Mouse (Mus musculus) liver, embryonic 12.5 days (tissue): ENCODE results near the gene Cfap74. TPM values are rescaled to one million over a fixed set of nuclear protein-coding genes. Genes with fewer than 3 reads are reported as not detected.
A peak's percentile ranks its signal among the peaks of the same experiment; 100 is the strongest.

Source experiments
- ATAC-seq: fragments of 200-750 bp; cut with Nextera tagmentation; 2 replicates; pipeline ENCODE4 v1.8.0; 2017; ENCODE audit warnings: moderate number of reproducible peaks, mild to moderate bottlenecking, moderate library complexity
- H3K27ac ChIP-seq: fragments of 300-500 bp; sonication (generic); 2 replicates; pipeline ENCODE4 v1.5.1; 2016; ENCODE audit warnings: mild to moderate bottlenecking
- H3K27me3 ChIP-seq: fragments of 300-500 bp; sonication (generic); replicated peaks from 2 replicates; pipeline ENCODE4 v1.6.1; 2016; ENCODE audit warnings: mild to moderate bottlenecking, moderate library complexity
- H3K36me3 ChIP-seq: fragments of 300-500 bp; sonication (generic); 2 replicates; pipeline ENCODE4 v1.6.1; 2016; ENCODE audit warnings: mild to moderate bottlenecking, moderate library complexity
- H3K4me1 ChIP-seq: fragments of 300-500 bp; sonication (generic); 2 replicates; pipeline ENCODE4 v1.6.1; 2016
- H3K4me2 ChIP-seq: fragments of 300-500 bp; sonication (generic); 2 replicates; pipeline ENCODE4 v1.6.1; 2016; ENCODE audit warnings: mild to moderate bottlenecking, moderate library complexity
- H3K4me3 ChIP-seq: fragments of 300-500 bp; sonication (generic); 2 replicates; pipeline ENCODE4 v1.5.1; 2016; ENCODE audit warnings: mild to moderate bottlenecking, moderate library complexity
- H3K9ac ChIP-seq: fragments of 300-500 bp; sonication (generic); 2 replicates; pipeline ENCODE4 v1.6.1; 2016; ENCODE audit warnings: mild to moderate bottlenecking, moderate library complexity
- H3K9me3 ChIP-seq: fragments of 300-500 bp; sonication (generic); replicated peaks from 2 replicates; pipeline ENCODE4 v1.6.1; 2016; ENCODE audit warnings: mild to moderate bottlenecking, moderate library complexity
- WGBS: fragments of 180-500 bp; shearing (Covaris S2); methylation state at CpG from one replicate; pipeline ENCODE4 v1.1.7; 2016; ENCODE audit not compliant: insufficient replicate concordance; 5-methylcytosine and 5-hydroxymethylcytosine counted together
- polyA plus RNA-seq: library from polyadenylated mRNA; unstranded; fragments of >200 nt; fragmentation: Nextera tagmentation; extraction: Ambion mirVana; gene quantifications from 2 replicates; pipeline ENCODE4 v1.2.1, GENCODE M21; 2016

The Cfap74 gene
- polyA plus RNA-seq, 1 experiment from 2014 or later, result 0.39 TPM

DNA sequence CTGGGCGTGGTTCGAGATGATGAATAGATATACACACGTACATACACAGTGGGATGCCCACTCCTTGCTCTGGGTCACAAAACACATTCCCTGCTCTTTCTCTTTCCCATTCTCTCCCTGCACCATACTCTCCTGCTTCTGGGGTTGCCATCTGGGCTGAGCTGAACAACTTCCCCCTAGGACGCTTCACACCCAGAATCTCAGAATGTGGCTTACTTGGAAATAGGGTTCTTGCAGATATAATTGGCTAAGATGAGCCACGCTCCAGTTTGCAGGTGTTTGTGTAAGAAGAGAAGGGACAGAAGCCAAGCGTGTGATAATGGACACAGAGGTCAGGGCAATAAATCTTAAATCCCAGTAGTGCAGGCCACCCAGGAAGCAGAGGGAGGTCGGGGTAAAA lies 27.0 kb upstream of the Cfap74 start:
- no peaks in the 10 kb centered on the region for H3K9me3 ChIP-seq
- no peaks in the 10 kb centered on the region for H3K36me3 ChIP-seq
- H3K4me2 ChIP-seq, result no peak overlapping the region
- H3K4me1 ChIP-seq, result no peaks in the 10 kb centered on the region
- no peak overlapping the region for H3K9ac ChIP-seq
- no peak overlapping the region for H3K4me3 ChIP-seq
- no peak overlapping the region for H3K27ac ChIP-seq
- ATAC-seq, result no peak
- peaks cover 31% of the 10 kb centered on the region; the same call in 1 of the 2 replicates for H3K27me3 ChIP-seq
- WGBS, result 48% methylated on average over 7 of the region's 7 CpGs

DNA sequence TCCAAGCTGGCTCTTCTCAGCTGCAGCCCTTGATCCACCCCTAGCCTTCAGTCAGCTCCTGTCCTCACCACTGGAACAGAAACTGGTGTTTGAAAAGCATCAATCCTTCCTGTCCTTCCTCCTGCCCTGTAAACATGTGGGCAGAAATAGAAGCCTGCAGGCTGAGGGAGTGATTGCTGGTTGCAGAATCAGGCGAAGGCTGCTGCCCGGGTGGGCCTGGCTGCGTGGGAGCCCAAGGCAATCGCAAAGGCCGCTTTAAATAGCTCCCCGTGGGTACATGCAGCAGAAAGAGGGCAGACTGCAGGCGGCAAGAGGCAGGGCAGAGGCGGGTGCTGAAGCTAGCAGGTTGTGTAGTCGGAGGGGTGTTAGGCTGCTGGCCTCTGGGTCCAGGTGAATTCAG lies 26.2 kb upstream of the Cfap74 start:
- no peak overlapping the region for H3K4me2 ChIP-seq
- no peak overlapping the region for H3K4me3 ChIP-seq
- H3K27ac ChIP-seq, result no peak overlapping the region
- H3K27me3 ChIP-seq, result peaks cover 27% of the 10 kb centered on the region; the same call in 1 of the 2 replicates
- H3K9ac ChIP-seq, result no peak overlapping the region
- 39% methylated on average over 9 of the region's 9 CpGs for WGBS
- H3K4me1 ChIP-seq, result no peaks in the 10 kb centered on the region
- no peaks in the 10 kb centered on the region for H3K36me3 ChIP-seq
- no peaks in the 10 kb centered on the region for H3K9me3 ChIP-seq
- no peak for ATAC-seq

- 62% methylated on average over 4 of the region's 4 CpGs for WGBS
- no peaks in the 10 kb centered on the region for H3K4me1 ChIP-seq
Observed at GRCm38 (mm10) chr4:155383326-155383725, 25.7 kb upstream of the Cfap74 start.

GRCm38 (mm10) chr4:155387166-155387565 lies 21.8 kb upstream of the Cfap74 start:
- no peaks in the 10 kb centered on the region for H3K9me3 ChIP-seq
- no peaks in the 10 kb centered on the region for H3K4me1 ChIP-seq
- H3K9ac ChIP-seq, result no peak overlapping the region
- no peaks in the 10 kb centered on the region for H3K36me3 ChIP-seq
- H3K4me2 ChIP-seq, result no peak overlapping the region
- peaks cover 17% of the 10 kb centered on the region; the same call in 1 of the 2 replicates for H3K27me3 ChIP-seq
- 64% methylated on average over 8 of the region's 8 CpGs for WGBS
- H3K27ac ChIP-seq, result no peak overlapping the region
- no peak overlapping the region for H3K4me3 ChIP-seq
- no peak for ATAC-seq

More at GRCm38 (mm10) chr4:155383326-155383725, 25.7 kb upstream of the Cfap74 start:
- no peak for ATAC-seq
- Histone ChIP-seq H3K9me3 (no peaks in the 10 kb centered on the region), H3K9ac (no peak overlapping the region), H3K4me2 (no peak overlapping the region), H3K27ac (no peak overlapping the region), H3K4me3 (no peak overlapping the region), H3K36me3 (no peaks in the 10 kb centered on the region), H3K27me3 (peaks cover 21% of the 10 kb centered on the region; the same call in 1 of the 2 replicates)

GRCm38 (mm10) chr4:155395471-155395870 lies 13.5 kb upstream of the Cfap74 start:
- peaks cover 61% of the 10 kb centered on the region for H3K27me3 ChIP-seq
- H3K9ac ChIP-seq, result no peak overlapping the region
- WGBS, result 65% methylated on average over 5 of the region's 5 CpGs
- H3K36me3 ChIP-seq, result no peaks in the 10 kb centered on the region
- H3K9me3 ChIP-seq, result no peaks in the 10 kb centered on the region
- H3K4me2 ChIP-seq, result no peak overlapping the region
- no peak for ATAC-seq
- no peak overlapping the region for H3K27ac ChIP-seq
- peaks cover 7% of the 10 kb centered on the region for H3K4me1 ChIP-seq
- H3K4me3 ChIP-seq, result no peak overlapping the region

DNA sequence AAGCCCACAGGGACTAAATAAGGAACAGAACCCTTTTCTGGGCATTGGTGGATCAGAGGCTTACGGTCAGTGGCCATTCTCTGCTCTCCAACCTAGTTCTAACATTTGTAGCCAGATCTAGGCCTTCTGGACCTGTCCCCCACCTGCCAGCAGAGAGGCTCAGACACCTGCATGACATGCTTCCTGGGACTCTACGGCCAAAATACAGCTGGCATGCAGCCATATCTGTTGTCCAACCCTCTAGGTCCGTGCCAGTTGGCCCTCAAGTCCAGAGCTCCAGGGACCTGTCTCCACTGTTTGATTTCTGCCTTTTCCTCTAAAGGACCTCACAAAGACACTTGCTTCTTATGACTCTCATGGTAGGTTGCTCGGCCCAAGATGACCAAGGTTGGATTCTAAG lies 12.2 kb upstream of the Cfap74 start:
- H3K27me3 ChIP-seq, result peaks cover 68% of the 10 kb centered on the region

GRCm38 (mm10) chr4:155397511-155398221 lies 11.3 kb upstream of the Cfap74 start, which contains the start of gene Gabrd:
TSS of gene Gabrd (minus strand) at chr4:155398112.
- H3K4me2 ChIP-seq, result peak within 1 kb of the TSS; percentile 63
- H3K9me3 ChIP-seq, result no peaks in the 10 kb centered on the region
- peak; percentile 58 for ATAC-seq
- WGBS, result 3% methylated on average over 51 of the region's 57 CpGs
- H3K27me3 ChIP-seq, result peaks cover 66% of the 10 kb centered on the region
- no peak within 1 kb of the TSS for H3K27ac ChIP-seq
- H3K9ac ChIP-seq, result no peak within 1 kb of the TSS
- no peaks in the 10 kb centered on the region for H3K36me3 ChIP-seq
- peak within 1 kb of the TSS; percentile 33 for H3K4me3 ChIP-seq
- peaks cover 7% of the 10 kb centered on the region for H3K4me1 ChIP-seq

More for the DNA sequence above, 12.2 kb upstream of the Cfap74 start:
- Histone ChIP-seq H3K36me3 (no peaks in the 10 kb centered on the region), H3K9me3 (no peaks in the 10 kb centered on the region), H3K4me2 (no peak overlapping the region), H3K4me1 (peaks cover 7% of the 10 kb centered on the region), H3K9ac (no peak overlapping the region), H3K27ac (no peak overlapping the region), H3K4me3 (no peak overlapping the region)
- no peak for ATAC-seq
- WGBS, result 65% methylated on average over 4 of the region's 4 CpGs

- H3K27ac ChIP-seq, result no peak overlapping the region
- H3K9me3 ChIP-seq, result no peaks in the 10 kb centered on the region
- H3K4me2 ChIP-seq, result peak overlapping the region; percentile 63
- peaks cover 62% of the 10 kb centered on the region for H3K27me3 ChIP-seq
- H3K9ac ChIP-seq, result no peak overlapping the region
- H3K36me3 ChIP-seq, result no peaks in the 10 kb centered on the region
- H3K4me1 ChIP-seq, result peaks cover 7% of the 10 kb centered on the region
- peak overlapping the region; percentile 33 for H3K4me3 ChIP-seq
- WGBS, result 3% methylated on average over 9 of the region's 9 CpGs
- no peak; the same call in 1 of the 2 replicates for ATAC-seq
Observed at GRCm38 (mm10) chr4:155398222-155398540, 10.8 kb upstream of the Cfap74 start.

DNA sequence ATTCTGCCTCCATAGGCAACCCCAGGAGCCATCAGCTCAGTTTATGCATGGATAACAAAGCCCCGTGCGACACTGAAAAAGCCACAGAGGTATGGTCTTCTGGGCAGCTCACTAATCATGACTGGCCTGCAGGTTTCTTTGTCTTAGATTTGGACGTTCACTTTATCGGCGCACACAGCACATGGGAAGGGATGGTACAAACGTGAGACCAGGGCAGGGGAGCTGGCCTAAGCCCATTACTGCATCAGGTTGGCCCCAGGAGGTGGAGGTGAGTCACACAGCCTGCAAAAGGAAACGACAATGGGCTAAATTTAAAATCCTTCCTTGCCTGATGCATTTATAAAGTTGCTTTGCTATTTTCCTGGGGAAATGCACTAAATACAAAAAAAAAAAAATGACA lies 7.9 kb upstream of the Cfap74 start:
- Histone ChIP-seq H3K36me3 (no peaks in the 10 kb centered on the region), H3K4me3 (no peak overlapping the region), H3K9me3 (no peaks in the 10 kb centered on the region), H3K4me2 (no peak overlapping the region), H3K4me1 (peaks cover 7% of the 10 kb centered on the region), H3K9ac (no peak overlapping the region), H3K27me3 (peaks cover 44% of the 10 kb centered on the region), H3K27ac (no peak overlapping the region)
- WGBS, result 49% methylated on average over 7 of the region's 7 CpGs
- no peak for ATAC-seq

GRCm38 (mm10) chr4:155402489-155402888 lies 6.5 kb upstream of the Cfap74 start:
- WGBS, result 76% methylated on average over 1 of the region's 1 CpGs
- H3K27me3 ChIP-seq, result peaks cover 33% of the 10 kb centered on the region
- H3K4me2 ChIP-seq, result no peak overlapping the region
- H3K36me3 ChIP-seq, result no peaks in the 10 kb centered on the region
- no peak overlapping the region for H3K9ac ChIP-seq
- peaks cover 7% of the 10 kb centered on the region for H3K4me1 ChIP-seq
- H3K27ac ChIP-seq, result no peak overlapping the region
- H3K4me3 ChIP-seq, result no peak overlapping the region
- no peak for ATAC-seq
- no peaks in the 10 kb centered on the region for H3K9me3 ChIP-seq

- Histone ChIP-seq H3K4me3 (peak overlapping the region; percentile 42; the same call in 1 of the 2 replicates), H3K4me2 (peak overlapping the region; percentile 61), H3K36me3 (no peaks in the 10 kb centered on the region)
Observed at GRCm38 (mm10) chr4:155408695-155409057, 314 bp upstream of the Cfap74 start.

GRCm38 (mm10) chr4:155412124-155412523 lies 3.1 kb downstream of the Cfap74 start:
- ATAC-seq, result no peak
- Histone ChIP-seq H3K27ac (no peak overlapping the region), H3K4me2 (no peak overlapping the region), H3K4me3 (no peak overlapping the region), H3K9me3 (no peaks in the 10 kb centered on the region), H3K4me1 (no peaks in the 10 kb centered on the region), H3K9ac (no peak overlapping the region), H3K36me3 (no peaks in the 10 kb centered on the region), H3K27me3 (peaks cover 30% of the 10 kb centered on the region)
- 74% methylated on average over 6 of the region's 6 CpGs for WGBS

More at GRCm38 (mm10) chr4:155408695-155409057, 314 bp upstream of the Cfap74 start:
- ATAC-seq, result no peak
- Histone ChIP-seq H3K9ac (no peak overlapping the region), H3K4me1 (no peaks in the 10 kb centered on the region), H3K9me3 (no peaks in the 10 kb centered on the region), H3K27ac (no peak overlapping the region), H3K27me3 (peaks cover 30% of the 10 kb centered on the region)
- 6% methylated on average over 8 of the region's 8 CpGs for WGBS
